Mouse (Mus musculus): ENCODE results near the gene Hspa5. TPM values are rescaled to one million over a fixed set of nuclear protein-coding genes. Genes with fewer than 3 reads are reported as not detected.

Gene Hspa5
- polyA plus RNA-seq (2015; fragmentation: Nextera tagmentation; extraction: Ambion mirVana) = 944 and 970 TPM in 2 replicates

DNA sequence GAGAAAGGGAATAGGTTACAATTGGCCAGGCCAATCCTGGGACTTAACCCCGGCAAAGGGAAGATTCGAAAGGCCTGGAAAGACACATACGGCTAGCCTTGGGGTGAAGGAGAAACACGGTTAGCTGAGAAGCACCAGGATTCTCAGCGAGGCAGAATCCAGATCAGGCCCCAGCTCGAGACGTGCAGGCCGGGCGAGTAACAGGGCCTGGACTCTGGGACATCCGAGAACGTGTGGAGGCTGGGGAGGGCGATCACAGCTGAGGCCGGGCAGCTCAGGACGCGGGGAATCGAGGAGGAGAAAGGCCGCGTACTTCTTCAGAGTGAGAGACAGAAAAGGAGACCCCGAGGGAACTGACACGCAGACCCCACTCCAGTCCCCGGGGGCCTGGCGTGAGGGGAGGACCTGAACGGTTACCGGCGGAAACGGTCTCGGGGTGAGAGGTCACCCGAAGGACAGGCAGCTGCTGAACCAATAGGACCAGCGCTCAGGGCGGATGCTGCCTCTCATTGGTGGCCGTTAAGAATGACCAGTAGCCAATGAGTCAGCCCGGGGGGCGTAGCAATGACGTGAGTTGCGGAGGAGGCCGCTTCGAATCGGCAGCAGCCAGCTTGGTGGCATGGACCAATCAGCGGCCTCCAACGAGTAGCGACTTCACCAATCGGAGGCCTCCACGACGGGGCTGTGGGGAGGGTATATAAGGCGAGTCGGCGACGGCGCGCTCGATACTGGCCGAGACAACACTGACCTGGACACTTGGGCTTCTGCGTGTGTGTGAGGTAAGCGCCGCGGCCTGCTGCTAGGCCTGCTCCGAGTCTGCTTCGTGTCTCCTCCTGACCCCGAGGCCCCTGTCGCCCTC is at the start of gene Hspa5:
Gene Hspa5 (plus strand): TSS at position 603 of the 859 bp plus-strand sequence.
- peak; percentile 99 for ATAC-seq (ENCODE audit: insufficient number of reproducible peaks, low FRiP score, low TSS enrichment, low read depth)
- H3K9ac ChIP-seq = peak within 1 kb of the TSS; percentile 94
- under 1% methylated on average over 60 of the region's 60 CpGs for WGBS
- no peaks in the 10 kb centered on the region for H3K27me3 ChIP-seq
- H3K27ac ChIP-seq = peak within 1 kb of the TSS; percentile 89
- H3K9me3 ChIP-seq = no peaks in the 10 kb centered on the region
- H3K36me3 ChIP-seq = peaks cover 34% of the 10 kb centered on the region
- peak within 1 kb of the TSS; percentile 56 for H3K4me2 ChIP-seq
- H3K4me1 ChIP-seq = peaks cover 36% of the 10 kb centered on the region
- peak within 1 kb of the TSS; percentile 92 for H3K4me3 ChIP-seq

- WGBS = 94% methylated on average over 5 of the region's 5 CpGs
- peaks cover 71% of the 10 kb centered on the region for H3K36me3 ChIP-seq
- no peak overlapping the region for H3K4me3 ChIP-seq
- H3K27ac ChIP-seq = no peak overlapping the region
- no peak for ATAC-seq (ENCODE audit: insufficient number of reproducible peaks, low FRiP score, low TSS enrichment, low read depth)
- no peaks in the 10 kb centered on the region for H3K9me3 ChIP-seq
- no peak overlapping the region for H3K4me2 ChIP-seq
- no peak overlapping the region for H3K9ac ChIP-seq
- no peaks in the 10 kb centered on the region for H3K4me1 ChIP-seq
- H3K27me3 ChIP-seq = no peaks in the 10 kb centered on the region
Observed at GRCm38 (mm10) chr2:34725269-34725668, 46.5 kb upstream of the Hspa5 start.

DNA sequence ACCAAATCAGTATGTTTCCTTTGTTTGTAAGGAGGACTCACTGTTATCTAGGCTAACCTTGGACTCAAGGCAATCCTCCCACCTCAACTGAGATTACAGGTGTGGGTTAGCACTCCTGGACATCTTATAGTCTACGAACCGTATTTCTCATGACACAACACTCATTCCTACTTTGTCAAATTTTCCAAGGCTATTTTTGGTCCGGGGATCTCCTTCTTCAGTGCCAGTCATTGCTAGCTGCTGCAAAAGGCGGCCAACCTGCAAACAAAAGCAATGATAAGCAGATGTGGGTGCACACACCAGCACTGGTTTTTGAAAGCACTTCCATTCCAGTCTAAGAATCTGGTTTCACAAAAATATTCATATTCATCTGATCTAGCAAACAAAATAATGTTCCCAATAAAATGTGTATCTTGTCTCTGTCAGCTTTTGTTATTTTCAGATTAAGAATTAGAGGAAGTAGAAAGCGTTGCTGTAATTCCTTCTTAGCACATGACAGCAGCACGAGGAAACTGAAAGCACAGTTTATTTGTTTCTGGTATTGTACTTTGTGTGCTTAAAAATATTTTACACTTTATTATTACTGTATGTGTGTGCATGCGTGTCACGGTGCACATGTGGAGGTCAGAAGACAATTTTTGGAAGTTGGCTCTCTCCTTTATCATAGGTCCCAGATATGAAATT is 44.6 kb upstream of the Hspa5 start:
- no peak overlapping the region for H3K4me2 ChIP-seq
- H3K9me3 ChIP-seq = no peaks in the 10 kb centered on the region
- 89% methylated on average over 8 of the region's 8 CpGs for WGBS
- no peak for ATAC-seq (ENCODE audit: insufficient number of reproducible peaks, low FRiP score, low TSS enrichment, low read depth)
- no peak overlapping the region for H3K9ac ChIP-seq
- no peaks in the 10 kb centered on the region for H3K27me3 ChIP-seq
- no peak overlapping the region for H3K4me3 ChIP-seq
- H3K4me1 ChIP-seq = no peaks in the 10 kb centered on the region
- H3K36me3 ChIP-seq = peaks cover 54% of the 10 kb centered on the region
- H3K27ac ChIP-seq = no peak overlapping the region

DNA sequence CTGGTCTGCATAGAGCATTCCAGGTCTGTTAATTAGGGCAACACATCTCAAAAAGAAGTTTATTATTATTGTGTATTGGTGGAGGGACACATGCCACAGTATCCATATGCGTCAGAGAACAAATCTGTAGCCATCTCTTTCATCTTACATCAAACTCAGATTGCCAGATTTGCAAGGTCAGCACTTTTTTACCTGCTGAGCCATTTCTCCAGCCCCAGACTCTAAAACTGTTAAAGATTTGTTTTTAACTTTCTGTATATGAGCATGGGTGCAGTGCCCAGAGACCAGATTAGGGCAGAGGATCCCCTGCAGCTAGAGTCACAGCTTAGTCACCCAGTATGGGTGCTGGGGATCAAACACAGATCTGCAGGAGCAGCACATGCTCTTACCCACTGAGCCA is 35.1 kb upstream of the Hspa5 start:
- no peak overlapping the region for H3K4me2 ChIP-seq
- H3K27ac ChIP-seq = no peak overlapping the region
- H3K9me3 ChIP-seq = no peaks in the 10 kb centered on the region
- no peak overlapping the region for H3K9ac ChIP-seq
- ATAC-seq (ENCODE audit: insufficient number of reproducible peaks, low FRiP score, low TSS enrichment, low read depth) = no peak
- no peaks in the 10 kb centered on the region for H3K27me3 ChIP-seq
- WGBS = 74% methylated on average over 1 of the region's 1 CpGs
- no peaks in the 10 kb centered on the region for H3K36me3 ChIP-seq
- no peaks in the 10 kb centered on the region for H3K4me1 ChIP-seq
- no peak overlapping the region for H3K4me3 ChIP-seq

DNA sequence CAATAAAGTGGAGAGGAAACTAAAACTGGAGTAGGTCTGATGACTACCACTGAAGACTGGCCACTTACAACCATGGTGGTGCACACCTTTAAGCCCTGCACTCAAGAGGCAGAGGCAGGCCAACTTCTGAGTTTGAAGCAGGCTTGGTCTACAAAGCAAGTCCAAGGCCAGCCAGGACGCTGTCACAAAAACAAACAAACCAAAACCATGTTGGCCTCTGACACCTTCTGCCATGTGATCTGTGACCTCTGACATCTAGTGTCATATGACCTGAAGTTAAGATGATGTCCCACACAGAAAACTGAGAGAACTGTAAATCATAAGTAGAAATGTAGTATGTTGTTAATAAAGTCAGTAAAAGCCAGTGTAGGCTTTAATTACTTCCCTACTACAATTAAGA is 33.9 kb upstream of the Hspa5 start:
- no peak overlapping the region for H3K9ac ChIP-seq
- no peaks in the 10 kb centered on the region for H3K27me3 ChIP-seq
- H3K4me3 ChIP-seq = no peak overlapping the region
- no peak overlapping the region for H3K27ac ChIP-seq
- no peaks in the 10 kb centered on the region for H3K9me3 ChIP-seq
- WGBS = 77% methylated on average over 1 of the region's 1 CpGs
- H3K36me3 ChIP-seq = 0 out of 2 replicates have a peak, but pooled peaks cover 5% of the 10 kb centered on the region
- H3K4me2 ChIP-seq = no peak overlapping the region
- ATAC-seq (ENCODE audit: insufficient number of reproducible peaks, low FRiP score, low TSS enrichment, low read depth) = no peak
- peaks cover 3% of the 10 kb centered on the region; the same call in 1 of the 2 replicates for H3K4me1 ChIP-seq

GRCm38 (mm10) chr2:34739684-34740391 is 31.9 kb upstream of the Hspa5 start:
- Histone ChIP-seq H3K36me3 (0 out of 2 replicates have a peak, but pooled peaks cover 9% of the 10 kb centered on the region), H3K4me2 (no peak overlapping the region), H3K27me3 (no peaks in the 10 kb centered on the region), H3K4me1 (peaks cover 3% of the 10 kb centered on the region; the same call in 1 of the 2 replicates), H3K27ac (no peak overlapping the region), H3K9ac (no peak overlapping the region), H3K4me3 (no peak overlapping the region), H3K9me3 (no peaks in the 10 kb centered on the region)
- no peak for ATAC-seq (ENCODE audit: insufficient number of reproducible peaks, low FRiP score, low TSS enrichment, low read depth)
- WGBS = 80% methylated on average over 1 of the region's 1 CpGs

GRCm38 (mm10) chr2:34741390-34742159 is 30.2 kb upstream of the Hspa5 start:
- Histone ChIP-seq H3K36me3 (0 out of 2 replicates have a peak, but pooled peaks cover 9% of the 10 kb centered on the region), H3K4me3 (no peak overlapping the region), H3K9me3 (no peaks in the 10 kb centered on the region), H3K4me2 (no peak overlapping the region), H3K9ac (no peak overlapping the region), H3K4me1 (peaks cover 3% of the 10 kb centered on the region; the same call in 1 of the 2 replicates), H3K27ac (no peak overlapping the region), H3K27me3 (no peaks in the 10 kb centered on the region)
- 90% methylated on average over 12 of the region's 12 CpGs for WGBS
- ATAC-seq (ENCODE audit: insufficient number of reproducible peaks, low FRiP score, low TSS enrichment, low read depth) = no peak

- ATAC-seq (ENCODE audit: insufficient number of reproducible peaks, low FRiP score, low TSS enrichment, low read depth) = no peak
- 88% methylated on average over 8 of the region's 8 CpGs for WGBS
- Histone ChIP-seq H3K9me3 (no peaks in the 10 kb centered on the region), H3K4me1 (peaks cover 3% of the 10 kb centered on the region; the same call in 1 of the 2 replicates), H3K36me3 (0 out of 2 replicates have a peak, but pooled peaks cover 9% of the 10 kb centered on the region), H3K4me2 (no peak overlapping the region), H3K27ac (no peak overlapping the region), H3K27me3 (no peaks in the 10 kb centered on the region), H3K4me3 (no peak overlapping the region), H3K9ac (no peak overlapping the region)
Observed at GRCm38 (mm10) chr2:34742675-34743074, 29.1 kb upstream of the Hspa5 start.

- Histone ChIP-seq H3K4me1 (peaks cover 3% of the 10 kb centered on the region; the same call in 1 of the 2 replicates), H3K9ac (no peak overlapping the region), H3K27ac (no peak overlapping the region), H3K36me3 (0 out of 2 replicates have a peak, but pooled peaks cover 9% of the 10 kb centered on the region), H3K27me3 (no peaks in the 10 kb centered on the region), H3K4me2 (no peak overlapping the region), H3K9me3 (no peaks in the 10 kb centered on the region), H3K4me3 (no peak overlapping the region)
- 81% methylated on average over 8 of the region's 8 CpGs for WGBS
- no peak for ATAC-seq (ENCODE audit: insufficient number of reproducible peaks, low FRiP score, low TSS enrichment, low read depth)
Observed at GRCm38 (mm10) chr2:34744476-34744875, 27.3 kb upstream of the Hspa5 start.

- Histone ChIP-seq H3K4me3 (no peak overlapping the region), H3K4me1 (peaks cover 3% of the 10 kb centered on the region; the same call in 1 of the 2 replicates), H3K27ac (no peak overlapping the region), H3K4me2 (no peak overlapping the region), H3K9ac (no peak overlapping the region), H3K27me3 (no peaks in the 10 kb centered on the region), H3K36me3 (0 out of 2 replicates have a peak, but pooled peaks cover 9% of the 10 kb centered on the region), H3K9me3 (no peaks in the 10 kb centered on the region)
- ATAC-seq (ENCODE audit: insufficient number of reproducible peaks, low FRiP score, low TSS enrichment, low read depth) = no peak
- WGBS = 91% methylated on average over 2 of the region's 2 CpGs
Observed at GRCm38 (mm10) chr2:34745673-34746072, 26.1 kb upstream of the Hspa5 start.

- Histone ChIP-seq H3K27ac (no peak overlapping the region), H3K4me1 (peaks cover 6% of the 10 kb centered on the region), H3K36me3 (0 out of 2 replicates have a peak, but pooled peaks cover 4% of the 10 kb centered on the region), H3K27me3 (no peaks in the 10 kb centered on the region), H3K4me2 (no peak overlapping the region), H3K4me3 (no peak overlapping the region), H3K9me3 (no peaks in the 10 kb centered on the region), H3K9ac (no peak overlapping the region)
- ATAC-seq (ENCODE audit: insufficient number of reproducible peaks, low FRiP score, low TSS enrichment, low read depth) = no peak
- 81% methylated on average over 4 of the region's 4 CpGs for WGBS
Observed at GRCm38 (mm10) chr2:34748479-34748878, 23.3 kb upstream of the Hspa5 start.
